Mouse (Mus musculus) liver, embryonic 18 days (tissue): Measurements from ENCODE around the gene Gm33815. TPM values are rescaled to one million over a fixed set of nuclear protein-coding genes. Genes with fewer than 3 reads are reported as not detected.

Experiments
- polyA plus RNA-seq: library from polyadenylated mRNA; depleted of rRNA; stranded (reverse); fragments of >200 nt; gene quantifications from 2 replicates; pipeline ENCODE4 v1.2.3, GENCODE M21; 2012; rRNA removed

Gene Gm33815
- not detected in 2 replicates for polyA plus RNA-seq

DNA sequence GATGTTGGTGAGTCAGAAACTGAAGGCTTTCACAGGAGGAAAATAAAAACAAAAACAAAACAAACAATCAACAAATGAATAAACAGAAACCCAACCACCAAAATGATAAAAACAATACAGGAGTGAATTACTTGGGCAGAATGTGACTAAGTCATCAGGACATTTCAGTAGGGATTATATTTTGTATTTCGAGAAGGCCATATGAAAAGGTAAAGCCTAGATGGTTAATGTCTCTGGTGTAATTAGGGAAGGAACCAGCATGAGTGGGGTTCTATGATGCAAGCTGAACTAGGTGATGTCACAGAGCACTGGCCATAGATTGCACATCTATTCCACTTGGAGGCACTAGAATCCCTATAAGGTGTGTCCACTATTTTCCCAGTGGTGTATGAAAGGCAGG lies at the start of gene Gm33815:
Gm33815 (plus strand) TSS at position 301 of the 400 bp plus-strand sequence.

